Mouse (Mus musculus) spleen, adult 2 months (tissue): ENCODE results near the gene Cops7a.

ENCODE experiments used
- CTCF ChIP-seq: fragments of 200-500 bp; IDR thresholded peaks from 2 replicates; pipeline ENCODE4 v1.5.1; 2011; ENCODE audit warnings: mild to moderate bottlenecking, inconsistent platforms; ENCODE audit not compliant: insufficient read depth, insufficient read length, insufficient replicate concordance; ENCODE audit errors: extremely low read depth
- POLR2A ChIP-seq: fragments of 200-500 bp; IDR thresholded peaks from 2 replicates; pipeline ENCODE4 v1.6.1; 2011; ENCODE audit warnings: low read depth, low read length, inconsistent platforms

GRCm38 (mm10) chr6:124914511-124914910 lies 50.8 kb downstream of the Cops7a start:
- TF ChIP-seq CTCF = no peak
- no peak for TF ChIP-seq POLR2A
